Mouse (Mus musculus) kidney, embryonic 14.5 days (tissue): ENCODE data around the gene Ccnd1. TPM values are rescaled to one million over a fixed set of nuclear protein-coding genes. Genes with fewer than 3 reads are reported as not detected.

Experiments
- ATAC-seq: fragments of 200-750 bp; cut with Nextera tagmentation; 2 replicates; pipeline ENCODE4 v1.8.0; 2017; ENCODE audit warnings: moderate number of reproducible peaks, mild to moderate bottlenecking, moderate TSS enrichment, moderate library complexity; ENCODE audit not compliant: low FRiP score, low TSS enrichment
- H3K27ac ChIP-seq: fragments of 300-500 bp; sonication (generic); 2 replicates; pipeline ENCODE4 v1.5.1; 2014; ENCODE audit warnings: low read depth, mild to moderate bottlenecking, low read length, moderate library complexity, mixed read lengths
- H3K27me3 ChIP-seq: fragments of 300-500 bp; sonication (generic); 2 replicates; pipeline ENCODE4 v1.6.1; 2014; ENCODE audit warnings: mild to moderate bottlenecking, low read length; ENCODE audit not compliant: control insufficient read depth, insufficient read depth
- H3K36me3 ChIP-seq: fragments of 300-500 bp; sonication (generic); 2 replicates; pipeline ENCODE4 v1.6.1; 2014; ENCODE audit warnings: low read length, mixed read lengths; ENCODE audit not compliant: control insufficient read depth, insufficient read depth
- H3K4me1 ChIP-seq: fragments of 300-500 bp; sonication (generic); 2 replicates; pipeline ENCODE4 v1.6.1; 2014; ENCODE audit warnings: low read length, mixed read lengths; ENCODE audit not compliant: control insufficient read depth, insufficient read depth
- H3K4me2 ChIP-seq: fragments of 300-500 bp; sonication (generic); replicated peaks from 2 replicates; pipeline ENCODE4 v1.6.1; 2014; ENCODE audit warnings: low read depth, mild to moderate bottlenecking, low read length
- H3K4me3 ChIP-seq: fragments of 300-500 bp; sonication (generic); 2 replicates; pipeline ENCODE4 v1.5.1; 2014; ENCODE audit warnings: mild to moderate bottlenecking, low read length
- H3K9ac ChIP-seq: fragments of 300-500 bp; sonication (generic); 2 replicates; pipeline ENCODE4 v1.6.1; 2014; ENCODE audit warnings: low read depth, mild to moderate bottlenecking, low read length, moderate library complexity
- H3K9me3 ChIP-seq: fragments of 300-500 bp; sonication (generic); 2 replicates; pipeline ENCODE4 v1.6.1; 2016; ENCODE audit warnings: low read length; ENCODE audit not compliant: control insufficient read depth
- WGBS: fragments of 180-500 bp; shearing (Covaris S2); extraction: QIAGEN DNeasy Blood & Tissue Kit; methylation state at CpG from one replicate; pipeline ENCODE4 v1.1.7; 2014; 5-methylcytosine and 5-hydroxymethylcytosine counted together
- polyA plus RNA-seq: library from polyadenylated mRNA; unstranded; fragments of >200 nt; fragmentation: Nextera tagmentation; extraction: Ambion mirVana; gene quantifications from 2 replicates; pipeline ENCODE4 v1.2.1, GENCODE M21; 2014

Gene Ccnd1
- polyA plus RNA-seq, 1 experiment from 2014 or later, result 315 TPM

GRCm38 (mm10) chr7:144934901-144935300 is 4.8 kb downstream of the Ccnd1 start:
- Histone ChIP-seq H3K36me3 (peaks cover 69% of the 10 kb centered on the region), H3K4me2 (no peak overlapping the region; the same call in 1 of the 2 replicates), H3K4me3 (no peak overlapping the region), H3K27ac (no peak overlapping the region), H3K27me3 (no peaks in the 10 kb centered on the region), H3K9ac (no peak overlapping the region), H3K4me1 (peaks cover 9% of the 10 kb centered on the region), H3K9me3 (no peaks in the 10 kb centered on the region)
- WGBS, result 73% methylated on average over 5 of the region's 5 CpGs
- no peak for ATAC-seq

- 89% methylated on average over 8 of the region's 8 CpGs for WGBS
- Histone ChIP-seq H3K4me1 (peaks cover 9% of the 10 kb centered on the region), H3K4me3 (no peak overlapping the region), H3K9ac (no peak overlapping the region), H3K27ac (no peak overlapping the region), H3K4me2 (no peak overlapping the region), H3K27me3 (no peaks in the 10 kb centered on the region), H3K9me3 (no peaks in the 10 kb centered on the region), H3K36me3 (peaks cover 74% of the 10 kb centered on the region)
- no peak for ATAC-seq
Measured at GRCm38 (mm10) chr7:144933796-144934195, 5.9 kb downstream of the Ccnd1 start.

- no peak overlapping the region for H3K4me2 ChIP-seq
- H3K36me3 ChIP-seq, result peaks cover 74% of the 10 kb centered on the region
- H3K4me3 ChIP-seq, result no peak overlapping the region
- H3K4me1 ChIP-seq, result peaks cover 9% of the 10 kb centered on the region
- no peaks in the 10 kb centered on the region for H3K9me3 ChIP-seq
- ATAC-seq, result no peak
- no peak overlapping the region for H3K27ac ChIP-seq
- no peaks in the 10 kb centered on the region for H3K27me3 ChIP-seq
- H3K9ac ChIP-seq, result no peak overlapping the region
- 87% methylated on average over 3 of the region's 3 CpGs for WGBS
Measured at GRCm38 (mm10) chr7:144933336-144933735, 6.4 kb downstream of the Ccnd1 start.

GRCm38 (mm10) chr7:144932389-144932937 is 7.3 kb downstream of the Ccnd1 start:
- Histone ChIP-seq H3K4me2 (no peak overlapping the region), H3K4me1 (peaks cover 9% of the 10 kb centered on the region), H3K4me3 (no peak overlapping the region), H3K9me3 (no peaks in the 10 kb centered on the region), H3K9ac (no peak overlapping the region), H3K36me3 (peaks cover 74% of the 10 kb centered on the region), H3K27ac (no peak overlapping the region), H3K27me3 (no peaks in the 10 kb centered on the region)
- WGBS, result 72% methylated on average over 18 of the region's 18 CpGs
- no peak for ATAC-seq

GRCm38 (mm10) chr7:144931778-144932177 is 7.9 kb downstream of the Ccnd1 start:
- Histone ChIP-seq H3K9ac (no peak overlapping the region), H3K4me3 (no peak overlapping the region), H3K27me3 (no peaks in the 10 kb centered on the region), H3K4me2 (no peak overlapping the region), H3K9me3 (no peaks in the 10 kb centered on the region), H3K36me3 (peaks cover 69% of the 10 kb centered on the region), H3K27ac (no peak overlapping the region), H3K4me1 (peaks cover 4% of the 10 kb centered on the region)
- ATAC-seq, result no peak
- WGBS, result 10% methylated on average over 3 of the region's 3 CpGs

GRCm38 (mm10) chr7:144929931-144930330 is 9.8 kb downstream of the Ccnd1 start:
- no peaks in the 10 kb centered on the region for H3K4me1 ChIP-seq
- no peak for ATAC-seq
- no peak overlapping the region for H3K4me2 ChIP-seq
- no peaks in the 10 kb centered on the region for H3K9me3 ChIP-seq
- peaks cover 50% of the 10 kb centered on the region for H3K36me3 ChIP-seq
- WGBS, result 54% methylated on average over 5 of the region's 5 CpGs
- no peak overlapping the region for H3K27ac ChIP-seq
- no peak overlapping the region for H3K9ac ChIP-seq
- H3K27me3 ChIP-seq, result no peaks in the 10 kb centered on the region
- no peak overlapping the region for H3K4me3 ChIP-seq

- Histone ChIP-seq H3K4me2 (no peak overlapping the region), H3K4me1 (no peaks in the 10 kb centered on the region), H3K9ac (no peak overlapping the region), H3K27me3 (no peaks in the 10 kb centered on the region), H3K27ac (no peak overlapping the region), H3K36me3 (peaks cover 46% of the 10 kb centered on the region), H3K9me3 (no peaks in the 10 kb centered on the region), H3K4me3 (no peak overlapping the region)
- ATAC-seq, result no peak
- 88% methylated on average over 8 of the region's 8 CpGs for WGBS
Measured at GRCm38 (mm10) chr7:144929506-144929905, 10.2 kb downstream of the Ccnd1 start.

GRCm38 (mm10) chr7:144928889-144929210 is 10.9 kb downstream of the Ccnd1 start:
- 64% methylated on average over 6 of the region's 6 CpGs for WGBS
- Histone ChIP-seq H3K4me3 (no peak overlapping the region), H3K9me3 (no peaks in the 10 kb centered on the region), H3K4me2 (no peak overlapping the region), H3K9ac (no peak overlapping the region), H3K36me3 (peaks cover 40% of the 10 kb centered on the region), H3K27me3 (no peaks in the 10 kb centered on the region), H3K27ac (no peak overlapping the region), H3K4me1 (no peaks in the 10 kb centered on the region)
- no peak for ATAC-seq

- H3K4me2 ChIP-seq, result no peak overlapping the region
- no peak overlapping the region for H3K27ac ChIP-seq
- H3K4me1 ChIP-seq, result no peaks in the 10 kb centered on the region
- H3K9ac ChIP-seq, result no peak overlapping the region
- whole genome bisulfite sequencing, result 64% methylated on average over 4 of the region's 4 CpGs
- no peak overlapping the region for H3K4me3 ChIP-seq
- no peaks in the 10 kb centered on the region for H3K27me3 ChIP-seq
- peaks cover 34% of the 10 kb centered on the region for H3K36me3 ChIP-seq
- no peaks in the 10 kb centered on the region for H3K9me3 ChIP-seq
- no peak for ATAC-seq
Measured at GRCm38 (mm10) chr7:144928009-144928888, 11.5 kb downstream of the Ccnd1 start.
